Mouse (Mus musculus) myocyte (in vitro differentiated cells): ENCODE measurements around the gene D430019H16Rik.

ENCODE experiments used
- E2F4 ChIP-seq: IDR thresholded peaks from one replicate; pipeline ENCODE4 v1.6.1; 2011; ENCODE audit warnings: mild to moderate bottlenecking, control low read depth, moderate library complexity; ENCODE audit not compliant: insufficient read depth
- MAX ChIP-seq: IDR thresholded peaks from one replicate; pipeline ENCODE4 v1.6.1; 2011; ENCODE audit warnings: low read depth, mild to moderate bottlenecking, control low read depth
- POLR2AphosphoS2 ChIP-seq: IDR thresholded peaks from one replicate; pipeline ENCODE4 v1.6.1; 2011; ENCODE audit warnings: low read depth, control low read depth; ENCODE audit not compliant: insufficient read length

DNA sequence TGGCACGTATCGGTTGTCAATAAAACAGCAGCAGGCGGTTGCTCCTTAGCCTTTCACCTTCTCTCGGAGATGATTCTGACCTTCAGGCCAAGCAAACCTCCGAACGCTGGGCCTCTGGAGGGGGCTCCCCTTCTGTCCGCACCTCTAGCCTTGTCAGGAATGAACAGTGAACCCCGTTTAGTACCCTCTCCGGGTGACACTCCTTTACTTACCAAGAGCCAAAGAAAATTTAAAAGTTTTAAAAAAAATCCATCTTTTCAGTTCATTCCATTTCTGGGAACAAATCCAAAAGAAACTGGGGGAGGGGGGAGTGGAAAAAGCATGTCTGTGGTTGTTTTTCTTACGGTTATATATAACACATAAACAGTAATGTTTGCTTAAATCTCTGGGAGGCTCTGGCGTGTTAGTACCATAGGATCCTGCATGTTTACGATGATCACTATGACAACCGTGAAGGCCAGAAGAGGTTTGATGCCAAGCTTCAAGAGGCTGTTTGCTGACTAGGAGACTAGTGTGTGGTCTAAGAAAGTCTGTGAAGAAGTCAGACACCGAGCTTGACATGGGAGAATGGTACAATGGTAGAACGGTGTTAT is 67.6 kb downstream of the D430019H16Rik start:
- no peak for TF ChIP-seq E2F4
- no peak for TF ChIP-seq POLR2AphosphoS2
- no peak for TF ChIP-seq MAX
